Mouse (Mus musculus): ENCODE results near the gene Ndufaf2.

Ndufaf2 gene

DNA sequence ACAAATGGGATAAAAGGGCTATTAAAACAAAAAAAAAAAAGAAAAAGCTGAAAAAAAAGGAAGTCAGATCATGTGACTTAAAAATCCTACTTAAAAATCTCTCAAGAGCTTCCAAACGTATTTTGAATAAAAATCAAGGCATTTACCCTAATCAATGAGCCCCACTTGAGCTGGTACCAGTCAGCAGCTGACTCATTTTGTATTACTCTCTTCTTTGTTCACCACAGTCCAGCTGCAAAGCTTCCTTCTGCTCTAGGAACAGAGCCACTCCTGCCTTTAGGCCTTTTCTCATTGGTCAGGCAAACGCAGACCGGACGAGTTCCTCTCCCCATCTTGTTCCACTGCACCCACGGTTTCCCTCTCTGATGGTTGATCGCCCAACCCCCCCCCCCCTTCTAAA lies 22.8 kb downstream of the Ndufaf2 start:
- DNase-seq: no peak

DNA sequence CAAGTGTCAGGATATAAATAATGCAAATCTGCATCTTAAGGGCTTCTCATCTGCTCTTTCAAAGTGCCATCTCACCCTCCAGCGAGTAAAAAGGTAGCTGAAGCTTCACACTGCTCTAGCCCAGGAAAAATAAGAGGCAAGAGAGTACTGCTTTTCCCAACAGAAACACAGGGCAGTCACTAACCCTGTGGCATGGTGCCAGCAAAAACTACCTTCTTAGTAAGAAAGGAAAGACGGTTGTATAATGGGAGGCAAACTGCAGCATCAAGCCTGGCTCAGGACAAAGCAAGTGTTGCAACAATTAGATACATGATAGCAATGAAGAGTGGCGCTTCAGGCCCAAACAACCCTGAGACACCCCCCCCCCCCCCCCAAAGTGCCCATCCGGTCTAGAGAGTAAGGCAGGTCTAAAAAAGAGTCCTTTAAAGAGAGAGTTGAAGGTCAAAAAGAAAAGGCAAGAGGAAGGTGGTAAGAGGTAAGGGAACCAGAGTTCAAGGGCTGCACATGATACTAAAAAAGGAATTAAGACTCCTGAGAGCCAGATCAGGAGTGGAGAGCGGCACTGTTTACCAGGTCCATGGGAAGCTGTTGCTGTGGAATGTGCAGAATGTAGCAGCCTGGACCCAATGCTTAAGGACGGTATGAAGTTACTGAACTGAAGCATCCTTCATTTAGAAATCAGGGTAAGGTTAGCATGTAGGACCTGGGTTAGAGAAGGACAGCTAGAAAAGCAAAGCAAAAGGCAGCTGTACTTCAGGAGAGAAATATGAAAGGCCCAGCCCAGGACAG lies 26.2 kb downstream of the Ndufaf2 start:
- DNase-seq: no peak

DNA sequence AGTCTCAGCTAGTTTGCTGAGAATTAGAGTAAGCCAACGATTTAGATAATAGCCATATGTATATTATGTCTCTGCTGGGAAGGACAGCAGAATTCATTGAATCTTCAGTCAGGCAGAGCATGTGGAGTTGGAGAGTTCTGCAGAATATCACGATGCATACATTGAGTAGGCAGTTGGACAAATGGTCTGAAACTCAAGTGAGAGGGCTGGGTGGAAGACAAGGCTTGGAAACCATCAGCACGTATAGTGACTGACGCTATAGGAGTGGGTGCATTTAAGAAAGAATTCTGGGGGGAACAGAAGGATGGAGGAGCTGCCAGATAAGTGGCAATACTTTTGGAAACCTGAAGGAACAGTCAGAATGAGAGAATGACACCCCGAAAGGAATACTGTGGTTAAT lies 27.7 kb downstream of the Ndufaf2 start:
- DNase-seq: no peak

DNA sequence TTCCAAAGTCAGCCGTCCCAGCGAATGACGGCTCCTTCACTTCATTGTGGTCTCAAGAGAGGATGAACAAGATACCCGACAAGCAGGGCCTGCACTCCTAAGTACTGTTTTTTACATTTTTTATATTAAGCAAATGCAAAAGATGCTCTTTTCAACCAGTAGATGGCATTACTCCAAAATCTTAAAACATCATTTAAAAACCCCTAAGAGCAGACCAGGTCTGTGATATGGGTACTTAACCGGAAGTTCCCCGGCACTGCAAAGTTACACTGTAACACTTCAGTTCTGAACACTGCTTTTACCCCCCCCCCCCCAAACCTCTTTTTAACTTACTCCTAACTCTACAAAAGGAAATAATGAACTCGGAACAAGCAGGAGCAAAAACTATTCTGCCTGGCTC lies 29.4 kb downstream of the Ndufaf2 start:
- DNase-seq: no peak

DNA sequence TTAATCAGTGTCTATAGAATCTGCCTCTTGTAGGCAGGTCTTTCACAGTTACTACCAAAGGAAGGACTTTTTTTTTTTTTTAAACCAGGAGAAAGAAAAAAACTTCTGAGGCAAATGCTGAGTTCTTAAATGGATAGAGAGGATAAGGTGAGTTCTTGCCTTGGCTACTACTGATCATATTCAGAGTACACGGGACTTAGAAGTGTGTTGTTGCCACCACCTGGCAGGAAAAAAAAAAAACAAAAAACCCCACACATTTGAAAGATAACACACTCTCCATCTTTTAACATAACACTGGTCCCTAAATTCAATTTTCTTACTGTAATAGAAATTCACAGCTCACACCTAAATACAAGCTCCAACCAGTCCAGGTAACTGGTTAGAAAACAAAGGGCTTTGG lies 30.5 kb downstream of the Ndufaf2 start:
- no peak for DNase-seq

DNA sequence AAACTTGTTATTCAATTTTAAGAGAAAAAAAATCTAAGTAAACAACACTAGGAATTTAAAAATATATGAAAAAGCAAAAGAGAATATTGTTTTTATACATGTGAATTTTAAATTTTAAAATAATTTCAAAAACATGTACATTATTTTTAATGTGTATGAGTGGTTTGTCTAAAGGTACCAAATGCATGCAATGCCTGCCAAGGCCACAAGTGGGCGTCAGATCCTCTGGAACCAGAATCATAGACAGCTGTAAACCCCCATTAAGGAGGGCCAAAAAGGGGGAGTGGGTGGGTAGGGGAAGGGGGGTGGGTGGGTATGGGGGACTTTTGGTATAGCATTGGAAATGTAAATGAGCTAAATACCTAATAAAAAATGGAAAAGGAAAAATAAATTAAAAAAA lies 31.3 kb downstream of the Ndufaf2 start:
- DNase-seq: no peak

DNA sequence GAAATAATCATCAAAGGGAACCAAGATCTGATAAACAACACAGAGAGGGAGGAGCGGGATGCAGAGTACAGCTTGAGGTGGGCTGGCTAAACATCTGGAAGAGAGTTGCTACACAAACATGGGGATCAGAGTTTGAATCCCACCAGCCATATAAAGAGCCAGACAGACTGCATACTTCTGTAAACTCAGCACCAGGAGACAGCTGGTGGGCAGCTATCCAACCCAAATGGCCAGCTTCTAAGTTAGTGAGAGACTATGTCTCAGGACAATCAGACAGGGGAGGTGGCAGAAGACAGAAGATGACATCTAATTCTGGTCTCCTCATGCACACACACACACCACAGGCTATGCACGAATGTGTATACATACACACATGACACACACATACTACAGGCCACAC lies 32.2 kb downstream of the Ndufaf2 start:
- no peak for DNase-seq

DNA sequence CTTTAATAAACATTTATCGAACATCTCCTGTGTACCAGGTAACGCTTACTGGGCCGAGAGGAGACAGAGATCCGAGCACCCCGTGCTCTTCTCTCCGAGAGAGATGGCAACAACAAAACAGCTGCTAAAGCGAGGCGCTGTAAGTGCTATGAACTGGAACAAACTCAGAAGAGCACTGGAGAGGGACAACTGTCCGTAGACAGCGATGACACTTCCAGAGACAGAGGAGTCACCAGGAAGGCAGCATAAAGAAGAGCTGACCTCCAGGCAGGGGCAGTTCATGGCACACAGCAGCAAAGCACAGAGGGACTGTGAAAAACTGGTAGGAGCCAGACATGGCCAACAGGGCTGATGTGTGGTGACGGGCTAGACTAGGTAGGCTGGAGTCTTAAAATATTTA lies 34.3 kb downstream of the Ndufaf2 start:
- DNase-seq: no peak

DNA sequence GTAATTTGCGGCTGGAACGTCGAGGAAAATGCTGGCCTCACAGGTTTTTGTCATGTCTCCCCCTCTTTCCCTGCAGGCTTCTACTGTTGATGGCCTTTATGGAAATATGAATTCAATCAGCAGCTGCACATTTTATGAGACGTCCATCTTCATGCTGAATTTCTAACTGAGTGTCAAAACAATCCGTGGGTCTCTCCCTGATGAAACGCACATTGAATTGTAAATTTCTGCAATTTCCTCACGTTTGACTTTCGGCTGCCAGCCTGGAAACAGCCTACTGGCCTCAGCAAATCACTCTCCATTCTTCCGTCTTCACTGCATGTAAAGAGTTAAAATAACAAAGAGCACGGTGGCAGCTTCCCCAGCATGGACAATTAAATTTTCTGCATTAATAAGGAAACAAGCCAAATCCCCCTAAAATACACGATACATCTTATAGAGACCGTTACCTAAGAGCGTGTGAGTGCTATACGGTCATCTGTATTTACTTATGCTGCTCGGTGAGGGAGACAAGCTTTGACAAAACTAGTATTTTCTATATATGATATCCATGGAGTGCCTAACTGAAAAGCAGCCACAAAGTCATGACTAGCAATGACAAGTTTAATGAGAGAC lies 35.2 kb downstream of the Ndufaf2 start:
- DNase-seq: no peak

DNA sequence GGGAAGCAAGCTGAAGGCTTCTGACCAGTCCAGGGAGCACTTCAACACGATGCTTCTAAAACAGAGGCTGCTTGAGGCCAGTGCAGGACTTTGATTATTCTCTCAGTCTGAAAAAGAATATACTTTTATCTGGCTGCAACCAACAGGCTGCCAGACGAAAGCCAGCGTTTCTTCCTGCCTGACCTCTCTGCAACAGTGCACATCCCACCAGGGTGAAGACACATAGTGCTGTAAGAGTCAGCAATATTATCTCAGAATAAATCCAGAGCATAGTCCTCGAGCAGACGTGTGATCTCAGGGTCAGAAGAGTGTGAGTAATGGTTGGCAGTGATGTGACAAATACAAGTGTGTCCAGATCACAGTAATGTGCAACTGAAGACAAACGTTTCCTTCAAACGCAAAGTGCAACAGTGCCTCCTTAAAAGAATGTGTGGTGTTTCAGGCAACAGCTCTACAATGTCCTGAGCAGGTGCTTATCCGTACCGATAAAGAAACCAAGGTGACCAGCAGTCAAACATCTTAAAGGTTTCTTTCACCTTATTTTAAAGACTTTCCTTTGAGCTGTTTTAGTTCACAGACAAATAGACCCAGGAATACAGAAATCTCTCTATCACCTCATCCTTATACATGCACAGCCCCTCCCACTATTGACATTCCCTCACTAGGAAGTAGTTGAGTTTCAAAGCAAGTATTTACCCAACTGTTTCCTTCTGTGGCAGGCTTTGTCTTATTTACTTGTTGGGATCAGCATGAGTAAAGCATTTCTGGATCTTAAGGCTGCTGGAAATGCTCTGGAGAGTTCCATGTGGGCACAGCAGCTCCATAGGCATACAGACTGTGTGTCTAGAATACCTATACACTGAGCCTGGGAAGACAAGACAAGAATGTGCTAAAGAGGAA lies 38.8 kb downstream of the Ndufaf2 start:
- DNase-seq: no peak

DNA sequence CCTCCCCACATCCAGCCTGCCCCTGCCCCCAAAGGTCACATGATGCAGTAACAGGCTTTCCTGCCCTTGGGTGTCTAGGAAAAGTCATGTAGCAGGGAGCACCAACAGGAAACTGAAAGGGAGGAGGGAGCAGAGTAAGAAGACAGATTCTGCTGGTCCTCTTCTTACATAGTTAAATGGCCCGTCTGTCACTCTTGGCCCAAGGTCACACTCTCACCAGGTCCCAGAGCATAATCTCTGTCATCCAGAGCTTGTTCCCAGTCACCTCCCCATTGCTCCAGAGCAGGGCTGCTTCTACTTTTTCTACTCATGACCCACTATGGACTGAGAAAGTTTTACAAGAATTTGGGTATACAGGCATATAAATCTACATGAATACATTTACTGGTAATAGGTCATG lies 40.2 kb downstream of the Ndufaf2 start:
- DNase-seq: peak; percentile 18

DNA sequence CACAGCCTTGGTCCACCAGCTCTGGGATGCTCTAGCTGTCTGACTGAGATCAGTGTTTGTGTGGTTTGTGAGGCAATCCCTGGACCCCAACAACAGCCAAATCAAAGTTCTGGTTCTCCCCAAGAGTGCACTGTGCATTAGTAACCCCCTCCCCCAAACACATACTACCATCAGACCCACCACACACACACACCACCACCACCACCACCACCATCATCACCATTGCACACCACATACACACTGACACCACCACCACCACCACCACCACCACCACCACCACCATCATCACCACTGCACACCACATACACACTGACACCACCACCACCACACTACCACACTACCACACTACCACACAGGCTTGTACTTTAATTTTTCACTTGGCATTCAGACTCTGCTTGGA lies 40.8 kb downstream of the Ndufaf2 start:
- no peak for DNase-seq

DNA sequence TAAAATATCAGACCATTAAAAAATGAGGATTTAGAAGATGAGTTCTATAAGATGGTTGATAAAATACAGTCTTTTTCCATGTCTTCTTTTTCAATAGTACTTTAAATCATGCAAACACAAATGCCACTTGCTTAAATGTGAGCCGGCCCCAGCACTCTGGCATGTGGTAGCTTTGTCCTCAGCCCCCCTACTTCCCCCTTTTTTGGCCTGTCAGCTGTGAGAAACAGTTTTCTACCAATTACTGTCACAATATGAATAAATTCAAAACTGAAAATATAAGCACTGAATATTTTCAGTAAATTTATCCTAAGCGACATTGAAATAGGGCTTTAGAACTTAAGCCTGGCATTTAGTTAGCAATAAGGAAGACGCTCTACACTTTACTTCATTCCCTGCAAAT lies 44.2 kb downstream of the Ndufaf2 start:
- DNase-seq: no peak

DNA sequence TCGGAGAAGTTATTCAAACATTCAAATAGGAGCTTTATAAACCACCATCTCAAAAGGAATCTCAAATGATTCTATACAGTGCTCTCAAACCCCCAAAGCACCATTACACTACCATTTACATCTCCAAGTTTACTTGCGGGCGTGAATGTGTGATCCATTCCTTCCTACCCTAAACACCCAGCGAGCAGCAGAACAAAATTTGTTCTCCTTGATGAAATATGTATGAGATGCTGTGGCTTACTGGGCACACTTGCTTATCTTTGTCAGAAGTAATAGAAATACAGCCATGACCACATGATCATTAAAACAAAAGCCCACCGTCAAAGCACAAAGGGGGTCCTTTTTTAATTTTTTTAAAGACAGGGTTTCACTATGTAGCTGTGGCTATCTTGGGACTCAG lies 44.9 kb downstream of the Ndufaf2 start:
- no peak for DNase-seq

DNA sequence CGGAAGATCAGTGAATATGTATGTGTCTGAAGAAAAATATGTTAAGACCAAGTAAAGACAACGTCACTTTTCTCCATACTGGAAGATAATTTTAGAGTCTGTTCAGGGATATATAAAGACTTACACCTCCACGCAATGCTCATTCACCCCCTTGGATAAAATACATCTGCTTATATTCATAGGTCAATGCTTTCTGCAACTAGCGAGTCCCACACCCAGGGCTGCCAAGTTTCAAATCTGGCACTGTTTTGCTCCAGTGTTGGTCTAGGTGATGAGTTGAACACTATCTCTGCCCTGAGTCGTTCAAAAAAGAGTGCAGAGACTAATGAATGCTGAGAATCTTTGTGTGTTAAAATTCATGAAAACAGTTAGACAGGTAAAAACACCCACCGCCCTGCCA lies 47.5 kb downstream of the Ndufaf2 start:
- no peak for DNase-seq

DNA sequence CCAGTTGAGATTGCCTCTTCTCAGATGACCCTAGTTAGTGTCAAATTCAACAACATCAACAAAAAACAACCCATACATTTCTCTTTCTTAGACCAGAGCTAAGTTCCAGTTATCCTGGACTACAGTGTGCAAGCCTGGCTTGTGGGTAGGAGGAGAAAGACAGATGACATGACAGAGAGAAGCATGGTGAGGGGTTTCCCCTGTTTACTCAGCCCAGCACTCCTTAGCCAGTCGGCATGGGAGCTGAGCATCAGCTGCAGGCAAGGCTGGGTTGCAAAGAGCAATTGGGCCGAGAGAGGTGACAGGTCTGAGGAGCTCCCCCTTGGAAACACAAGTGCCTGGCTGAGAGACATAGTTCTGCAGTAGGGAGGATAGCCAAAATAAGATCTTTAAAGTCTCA lies 57.7 kb downstream of the Ndufaf2 start:
- DNase-seq: no peak

DNA sequence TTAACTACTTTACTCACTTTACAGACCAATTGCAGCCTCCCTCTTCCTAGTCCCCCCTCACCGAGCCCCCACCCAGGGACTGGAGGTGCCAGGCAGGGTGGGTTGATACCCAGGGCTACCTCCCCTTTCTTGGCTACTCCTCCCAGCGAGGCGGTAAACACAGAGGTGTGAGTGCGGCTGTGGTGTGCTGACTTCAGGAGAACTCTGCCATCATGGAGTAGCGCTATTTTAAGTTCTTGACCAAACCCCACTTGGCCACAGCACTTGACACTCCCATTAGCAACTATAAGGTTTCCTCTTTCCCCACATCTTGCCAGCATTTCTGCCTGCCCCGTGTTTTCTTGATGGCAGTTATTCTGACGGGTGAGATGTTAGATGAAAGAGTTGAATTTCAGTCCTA lies 62.0 kb downstream of the Ndufaf2 start:
- DNase-seq: no peak

DNA sequence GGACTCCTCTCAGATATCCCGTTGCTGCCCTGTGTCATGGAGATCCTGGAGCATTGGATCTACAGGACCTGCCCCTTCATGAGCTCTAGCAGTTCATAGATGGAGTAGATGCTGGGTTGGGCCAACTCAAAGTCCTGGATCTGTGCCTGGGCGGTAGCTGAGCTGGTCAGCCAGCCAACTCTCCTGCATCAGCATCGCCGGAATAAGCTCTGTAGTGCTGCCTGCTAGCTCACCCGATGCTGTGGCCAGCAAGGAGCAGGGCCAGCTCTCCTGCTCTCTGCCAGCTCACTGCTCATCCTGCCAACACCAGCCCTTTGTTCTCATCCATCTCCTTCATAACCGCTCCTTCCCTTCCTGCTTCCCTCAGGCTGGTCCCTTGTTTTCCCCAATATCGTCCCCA lies 62.8 kb downstream of the Ndufaf2 start:
- DNase-seq: peak; percentile 94

DNA sequence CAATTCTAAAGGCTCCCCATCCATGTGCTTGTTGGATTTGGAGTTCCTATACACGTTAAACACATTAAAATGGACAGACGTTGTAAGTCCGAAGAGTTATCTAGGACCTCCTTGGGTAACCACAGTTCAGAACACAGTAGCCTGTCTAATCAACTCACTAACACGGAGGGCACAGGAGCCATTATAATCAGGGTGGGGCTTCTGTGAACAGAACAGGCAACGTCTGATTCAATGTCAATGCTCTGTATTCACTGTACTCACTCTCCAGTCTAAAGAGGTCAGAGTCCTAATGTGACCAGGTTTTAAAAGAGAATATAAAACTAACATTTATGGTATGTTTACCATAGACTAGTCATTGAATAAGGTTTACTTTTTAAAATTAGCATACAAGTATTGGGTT lies 63.7 kb downstream of the Ndufaf2 start:
- DNase-seq: no peak

DNA sequence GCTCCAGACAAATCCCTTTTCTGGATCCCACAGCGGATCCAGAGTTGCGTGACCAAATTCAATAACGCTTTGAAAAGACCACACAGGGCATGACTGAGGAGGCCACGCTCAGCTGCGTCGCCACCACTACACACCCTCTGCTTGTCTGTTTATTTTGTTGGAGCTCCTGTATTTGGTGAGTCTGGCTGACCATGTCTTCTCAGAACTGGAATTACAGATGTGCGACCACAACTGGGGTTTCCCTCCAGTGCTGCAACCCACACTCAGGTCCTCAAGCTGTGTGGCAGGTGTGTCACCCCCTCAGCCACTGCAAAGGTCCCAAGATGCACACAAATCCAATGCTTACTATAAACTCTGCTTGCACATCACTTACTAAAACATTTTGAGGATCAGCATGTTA lies 66.1 kb downstream of the Ndufaf2 start:
- no peak for DNase-seq

DNA sequence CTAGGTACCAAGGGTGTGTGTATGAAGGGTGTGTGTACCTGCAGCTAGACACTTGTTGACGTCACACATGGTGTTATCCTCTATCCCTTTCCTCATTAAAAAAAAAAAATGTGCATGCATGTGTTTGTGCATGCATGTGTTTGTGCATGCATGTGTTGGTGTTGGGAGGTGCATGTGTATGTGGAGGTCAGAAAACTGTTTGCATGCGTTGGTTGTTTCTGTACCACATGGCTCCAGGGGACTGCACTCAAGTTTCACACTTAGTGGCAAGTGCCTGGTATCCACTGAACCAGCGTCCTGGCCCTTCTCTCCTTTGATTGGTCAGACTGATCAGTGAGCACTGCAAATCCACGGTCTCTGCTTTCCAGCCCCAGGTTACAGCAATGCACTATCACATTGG lies 71.7 kb downstream of the Ndufaf2 start:
- no peak for DNase-seq

DNA sequence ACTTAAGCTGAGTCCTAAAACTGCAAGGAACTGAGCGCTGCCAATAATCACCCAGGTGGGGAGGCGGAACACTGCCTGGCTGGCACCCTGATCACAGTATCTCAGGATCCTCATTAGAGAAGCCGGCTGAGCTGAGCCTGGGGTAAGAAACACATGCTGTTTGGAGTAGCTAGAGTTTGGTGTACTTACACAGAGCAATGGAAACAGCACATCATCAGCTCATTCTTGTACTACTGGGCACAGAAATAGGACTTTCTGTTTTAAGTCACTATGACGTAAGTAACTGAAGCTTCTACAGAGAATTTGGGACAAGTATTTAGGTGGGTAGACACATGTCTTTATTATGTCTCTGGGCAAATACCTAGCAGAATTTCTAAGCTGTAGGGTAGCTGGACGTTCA lies 72.4 kb downstream of the Ndufaf2 start:
- no peak for DNase-seq

DNA sequence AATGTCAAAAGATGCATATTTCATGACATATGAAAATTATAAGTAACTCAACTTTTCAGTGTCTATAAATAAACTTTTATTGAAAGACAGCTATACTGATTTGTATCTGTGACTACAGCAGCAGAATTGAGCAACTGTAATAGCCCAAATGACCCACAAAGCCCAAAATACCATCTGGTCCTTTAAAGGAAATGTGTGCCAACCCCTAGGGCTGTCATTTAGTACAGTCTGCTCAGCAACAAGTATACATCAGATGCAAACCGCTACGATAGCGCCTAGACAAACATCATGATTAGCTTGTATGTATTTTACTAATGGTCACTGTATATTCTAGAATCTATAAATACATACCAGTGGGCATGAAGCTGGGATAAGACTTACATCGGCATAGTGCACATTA lies 74.3 kb downstream of the Ndufaf2 start:
- DNase-seq: peak; percentile 32

DNA sequence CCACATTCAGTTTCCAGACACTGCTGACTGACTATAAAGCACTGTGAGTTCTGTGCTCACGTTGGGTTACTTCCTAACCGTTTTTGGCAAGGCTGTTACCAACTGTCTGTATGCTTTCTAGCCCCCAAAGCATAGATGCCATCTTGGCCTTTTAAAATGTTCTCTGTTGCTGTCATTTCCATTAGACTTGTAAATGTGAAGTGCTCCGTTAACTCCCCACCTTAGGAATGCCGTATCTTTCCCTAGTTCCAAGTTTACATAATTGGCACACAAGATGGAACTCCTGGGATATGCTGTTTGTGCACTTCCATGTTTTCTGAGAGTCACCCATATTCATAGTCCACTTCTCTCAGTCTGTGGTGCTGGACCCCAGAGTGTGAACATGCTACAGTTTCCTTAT lies 80.5 kb downstream of the Ndufaf2 start:
- no peak for DNase-seq

All from cerebellum, adult 9-11 months (tissue).